Mouse (Mus musculus) urinary bladder, postnatal 36 days (tissue): Measurements from ENCODE around the gene Dmd.

ENCODE experiments used
- DNase-seq, 2 experiments: peaks; one replicate each; pipeline ENCODE4 v3.0.0; 2022; ENCODE audit warnings: low spot score in 2 of 2, mixed read lengths in 1 of 2

The Dmd gene

DNA sequence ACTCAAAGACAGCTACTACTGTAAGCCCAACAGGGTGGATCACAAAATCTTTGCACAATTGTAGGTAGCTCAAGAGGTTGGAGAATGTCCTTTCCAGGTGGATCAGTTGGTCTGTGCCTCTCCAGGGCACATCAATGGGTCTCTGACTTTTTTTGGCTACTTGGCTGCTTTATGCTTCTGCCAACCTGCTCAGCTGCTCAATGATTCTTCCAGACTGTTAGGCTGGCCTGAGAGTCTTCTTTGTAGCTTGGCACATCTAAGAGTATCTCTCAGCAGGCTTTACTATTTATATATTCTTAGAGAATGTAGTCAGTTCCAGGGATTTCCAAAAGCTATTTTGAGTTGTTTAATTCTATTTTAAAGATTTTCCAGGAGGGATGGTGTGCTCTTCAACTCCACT lies 1416.3 kb downstream of the Dmd start:
- no peak for DNase-seq

DNA sequence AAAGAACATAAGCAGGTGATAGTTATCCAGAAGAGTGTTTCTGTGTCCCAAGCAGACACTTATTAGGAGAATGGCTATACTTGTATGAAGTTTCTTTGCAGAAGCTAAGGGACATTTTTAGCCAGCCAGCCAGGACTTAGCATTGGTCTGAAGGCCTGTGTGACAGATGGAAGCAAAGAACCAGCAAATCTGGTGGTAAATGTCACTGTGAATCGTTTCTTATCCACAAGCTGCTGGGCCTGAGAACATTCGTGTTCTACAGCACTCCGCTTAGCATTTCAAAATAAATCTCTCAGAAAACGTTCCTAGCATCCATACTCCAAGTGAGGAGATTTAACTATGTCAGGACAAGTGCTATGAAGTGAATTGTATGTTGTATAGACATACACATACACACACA lies 1486.9 kb downstream of the Dmd start:
- no peak for DNase-seq

DNA sequence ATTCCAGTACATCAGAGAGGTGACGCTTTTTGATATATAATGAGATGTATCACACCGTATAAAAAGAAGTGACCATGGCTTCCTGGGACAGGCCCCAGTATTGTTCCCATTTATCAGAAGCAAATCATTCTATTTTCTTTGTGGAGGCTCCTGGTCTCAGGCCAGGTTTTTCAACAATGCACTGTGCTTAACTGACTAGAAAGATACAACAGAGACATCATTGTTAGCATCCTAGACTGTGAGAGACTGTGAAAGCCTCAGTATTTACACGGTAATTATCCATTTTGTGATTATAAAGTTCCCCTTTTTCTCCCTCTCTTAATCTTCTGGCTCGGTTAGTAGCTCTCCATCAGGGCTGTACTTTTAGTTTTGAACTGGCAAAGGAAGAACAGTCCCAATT lies 1487.9 kb downstream of the Dmd start:
- DNase-seq: no peak

DNA sequence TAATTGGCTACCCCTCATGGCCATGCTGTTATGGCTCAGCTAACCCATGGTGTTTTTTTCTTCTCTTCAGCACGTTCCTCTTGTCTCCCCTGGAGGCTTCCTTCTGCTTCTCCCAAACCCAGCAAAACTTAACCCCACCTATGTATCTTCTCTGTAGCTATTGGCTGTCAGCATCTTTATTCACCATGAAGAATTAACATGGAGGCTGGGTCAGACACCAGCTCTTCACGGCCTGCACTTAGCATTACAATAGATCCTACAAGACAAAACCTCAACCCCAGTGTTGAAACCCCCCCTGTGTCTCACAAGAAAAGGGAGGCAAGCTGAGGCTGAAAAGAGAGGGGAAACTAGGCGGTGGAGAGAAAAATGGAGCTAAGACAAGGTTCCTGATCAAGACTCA lies 1494.3 kb downstream of the Dmd start:
- no peak for DNase-seq

DNA sequence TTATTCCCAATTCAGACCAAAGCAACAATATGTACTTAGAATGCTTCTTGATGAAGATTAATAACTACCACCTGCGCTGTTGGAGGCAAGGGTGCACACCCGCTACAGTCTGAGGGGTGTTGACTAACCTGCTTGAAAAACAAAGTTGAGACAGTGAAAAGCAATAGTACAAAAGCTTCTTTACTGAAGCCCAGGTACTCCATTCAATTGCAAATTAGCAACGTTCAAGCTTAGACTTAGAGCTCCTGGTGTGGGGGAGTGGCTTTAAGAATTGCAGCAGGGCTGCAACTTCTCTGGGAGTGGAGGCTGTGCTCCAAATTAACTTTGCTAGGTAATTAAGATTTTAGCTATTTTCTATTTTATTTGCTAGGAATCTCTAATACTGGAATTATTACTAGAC lies 1495.3 kb downstream of the Dmd start:
- DNase-seq: no peak

DNA sequence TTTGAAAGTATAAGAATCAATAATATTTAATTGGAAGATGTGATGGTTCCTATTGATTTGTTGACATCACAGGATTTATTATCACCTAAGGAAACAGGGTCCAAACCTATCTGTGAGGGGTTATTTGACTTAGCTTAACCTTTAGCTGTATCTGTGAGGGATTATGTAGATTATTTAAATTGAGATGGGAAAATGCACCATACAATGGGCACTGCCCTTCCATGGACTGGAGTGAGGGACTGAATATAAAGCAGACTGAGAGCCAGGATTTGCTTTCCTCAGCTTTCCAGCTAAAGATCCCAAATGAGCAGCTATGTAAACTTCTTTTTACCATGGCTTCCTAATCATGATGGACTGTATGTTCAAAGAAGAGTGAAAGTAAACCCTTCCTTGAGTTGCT lies 1496.0 kb downstream of the Dmd start:
- no peak for DNase-seq

DNA sequence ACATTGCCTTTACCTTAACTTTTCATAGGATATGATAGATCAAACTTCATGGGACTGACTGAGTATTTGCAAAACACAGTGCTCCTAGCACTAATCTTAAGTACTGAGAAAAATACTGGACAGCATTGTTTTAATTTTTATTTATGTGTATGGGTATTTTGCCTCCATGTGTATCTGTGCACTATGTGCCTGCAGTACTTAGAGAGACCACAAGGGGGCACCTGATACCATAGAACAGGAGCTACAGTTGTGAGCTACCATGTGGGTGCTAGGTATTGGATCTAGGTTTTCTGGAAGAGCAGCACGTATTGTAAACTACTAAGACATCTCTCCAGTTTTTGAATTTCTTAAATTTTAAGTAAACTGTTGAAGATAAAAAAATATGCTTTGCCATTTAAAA lies 1505.8 kb downstream of the Dmd start:
- DNase-seq: peak in 1 of 2 experiments; percentile 2

DNA sequence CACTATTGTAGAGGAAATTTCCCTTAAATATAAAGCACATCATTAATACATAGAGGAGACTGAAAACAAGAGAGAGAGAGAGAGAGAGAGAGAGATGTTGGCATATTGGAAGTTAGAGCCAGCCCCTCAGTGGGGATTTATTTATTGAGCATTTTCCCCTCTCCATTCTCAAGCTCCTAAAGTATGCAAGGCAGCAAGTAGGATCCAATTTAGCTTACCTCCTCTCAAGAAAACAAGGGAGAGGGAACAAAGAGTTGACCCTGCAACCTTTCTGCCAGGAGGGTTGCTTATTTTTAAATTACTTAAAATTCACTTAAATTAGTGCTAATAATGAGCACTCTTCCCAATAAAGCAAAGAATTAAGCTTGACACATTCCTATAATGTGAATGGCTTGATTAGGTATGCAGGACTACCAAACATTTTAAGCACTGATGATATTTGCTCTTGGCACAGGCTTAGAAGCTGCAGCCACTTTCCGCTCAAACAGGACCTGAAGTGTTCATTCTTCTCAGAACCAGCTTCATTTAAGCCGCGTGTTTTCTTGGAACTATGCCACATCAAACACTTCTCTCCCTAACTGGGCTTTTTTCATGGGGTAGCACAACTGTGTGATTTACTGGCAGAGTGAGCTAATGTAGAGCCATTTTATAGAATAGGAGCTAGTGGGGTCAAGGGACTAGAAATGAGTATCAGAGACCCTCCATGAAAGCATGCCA lies 1566.1 kb downstream of the Dmd start:
- no peak for DNase-seq

DNA sequence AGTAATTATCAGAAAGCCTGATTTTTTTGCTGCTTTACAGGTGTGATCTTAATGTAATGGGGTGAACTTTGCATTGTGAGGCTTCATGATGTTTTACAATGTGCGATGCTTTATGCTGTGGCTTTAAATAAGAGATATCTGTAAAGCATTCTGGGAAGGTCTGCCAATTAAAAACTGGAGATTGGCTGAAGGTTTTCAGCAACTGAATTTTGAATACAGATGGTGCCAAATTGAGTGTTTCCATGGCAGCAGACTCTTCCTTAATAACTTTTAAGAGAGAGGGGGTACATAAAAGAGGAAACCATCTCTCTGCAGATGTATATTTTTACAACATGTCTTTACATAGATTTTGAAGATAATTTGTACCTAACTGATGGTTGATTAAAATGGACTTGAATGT lies 1603.3 kb downstream of the Dmd start:
- DNase-seq: no peak

DNA sequence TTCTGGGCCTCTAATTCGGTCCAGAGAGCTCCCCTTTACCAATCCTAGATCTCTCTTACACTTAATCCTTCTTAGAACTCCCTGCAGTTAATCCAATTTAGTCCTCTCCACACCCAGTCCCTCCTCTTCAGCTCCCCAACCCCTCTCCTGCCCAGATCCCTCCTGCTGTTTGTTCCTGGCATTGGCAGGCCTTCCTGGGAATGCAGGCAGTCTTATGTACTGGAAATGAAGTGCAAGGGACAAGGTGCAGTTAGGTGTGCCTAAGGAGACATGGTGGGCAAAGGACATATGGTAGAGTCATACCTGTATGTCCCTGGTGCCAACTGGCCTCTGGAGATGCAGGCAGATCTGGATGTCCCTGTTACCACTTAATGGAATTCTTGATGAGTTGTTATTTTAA lies 1604.8 kb downstream of the Dmd start:
- DNase-seq: no peak

DNA sequence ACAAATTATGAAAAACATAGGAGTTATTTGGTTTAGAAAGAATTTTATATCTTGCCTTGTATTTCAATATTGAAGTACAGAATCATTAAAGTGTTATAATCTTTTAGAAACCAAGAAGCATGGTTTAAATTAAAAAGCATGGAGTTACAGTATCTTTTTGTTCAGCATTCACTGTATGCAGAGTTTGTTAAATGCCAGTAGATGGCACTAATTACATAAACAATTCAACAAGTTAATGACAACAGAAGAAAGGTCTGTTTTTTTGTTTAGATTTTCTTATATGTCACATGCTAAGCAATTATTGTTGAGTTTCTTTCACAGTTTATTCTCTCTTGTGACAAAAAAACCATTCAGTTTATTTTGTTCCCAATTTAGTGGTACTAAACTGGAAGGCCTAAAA lies 1649.8 kb downstream of the Dmd start:
- no peak for DNase-seq

DNA sequence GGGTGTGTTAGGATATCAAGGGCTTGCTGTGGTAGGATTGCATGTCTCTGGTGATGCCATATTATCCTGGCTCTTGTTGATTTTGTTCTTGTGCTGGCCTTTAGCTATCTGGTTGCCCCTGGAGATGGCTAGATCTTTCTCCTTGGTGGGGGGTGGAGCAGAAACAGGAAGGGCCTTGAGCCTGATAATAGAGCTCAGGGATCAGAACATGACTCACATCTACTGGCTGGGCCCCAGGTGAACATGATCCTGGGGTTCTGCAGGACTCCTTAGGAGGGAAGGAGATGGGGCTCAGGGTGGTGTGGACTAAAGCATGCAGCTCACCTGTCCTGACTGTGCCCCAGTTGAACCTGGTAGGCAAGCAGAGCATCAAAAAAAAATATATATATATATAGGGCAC lies 1691.8 kb downstream of the Dmd start:
- no peak for DNase-seq

DNA sequence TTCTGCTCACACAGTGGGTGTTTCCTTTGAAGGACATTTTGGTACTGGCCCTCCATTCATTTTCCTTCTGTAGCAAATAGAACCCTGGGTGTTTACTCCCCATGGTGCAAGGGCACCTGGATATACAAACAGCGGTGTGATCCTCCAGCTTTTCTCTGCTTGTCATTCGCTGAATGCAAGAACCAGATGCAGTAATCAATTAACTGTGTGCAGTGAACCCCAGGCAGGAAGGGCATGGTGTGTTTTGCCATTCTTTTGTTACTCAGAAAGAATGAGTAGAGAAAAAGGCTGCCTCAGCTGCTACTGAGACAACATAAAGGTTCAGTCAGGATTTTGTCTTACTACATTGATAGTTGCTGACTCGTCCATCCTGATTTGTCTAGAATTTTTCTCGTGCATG lies 1799.0 kb downstream of the Dmd start:
- no peak for DNase-seq

DNA sequence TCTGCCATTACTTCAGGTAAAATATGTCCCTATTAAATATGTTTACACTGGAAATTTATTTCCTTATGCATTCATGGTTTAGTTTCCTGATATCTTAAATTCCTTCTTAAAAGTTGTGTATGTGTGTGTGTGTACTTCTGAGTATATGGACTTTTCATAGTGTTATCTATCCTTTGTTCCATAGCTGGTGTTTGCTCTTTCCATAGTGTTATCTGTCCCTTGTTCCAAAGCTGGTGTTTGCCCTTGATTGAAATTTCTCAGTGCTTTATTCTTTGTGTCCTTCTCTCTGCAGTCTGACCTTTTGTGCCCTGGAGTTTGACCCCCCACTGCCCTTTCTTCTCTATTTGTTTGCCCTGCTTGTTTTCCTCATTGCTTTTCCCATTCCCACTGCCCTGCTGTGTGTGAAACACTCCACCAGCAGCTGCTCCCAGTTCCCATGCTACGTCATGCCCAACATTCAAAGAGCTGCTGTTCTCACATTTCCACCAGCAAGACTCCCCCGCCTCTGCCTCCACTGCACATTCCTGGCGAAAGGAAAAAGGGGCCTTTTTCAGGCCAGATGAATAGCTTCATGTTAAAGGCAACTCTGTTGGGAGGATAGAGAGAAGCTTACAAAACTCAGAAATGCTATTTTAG lies 1911.5 kb downstream of the Dmd start:
- no peak for DNase-seq

DNA sequence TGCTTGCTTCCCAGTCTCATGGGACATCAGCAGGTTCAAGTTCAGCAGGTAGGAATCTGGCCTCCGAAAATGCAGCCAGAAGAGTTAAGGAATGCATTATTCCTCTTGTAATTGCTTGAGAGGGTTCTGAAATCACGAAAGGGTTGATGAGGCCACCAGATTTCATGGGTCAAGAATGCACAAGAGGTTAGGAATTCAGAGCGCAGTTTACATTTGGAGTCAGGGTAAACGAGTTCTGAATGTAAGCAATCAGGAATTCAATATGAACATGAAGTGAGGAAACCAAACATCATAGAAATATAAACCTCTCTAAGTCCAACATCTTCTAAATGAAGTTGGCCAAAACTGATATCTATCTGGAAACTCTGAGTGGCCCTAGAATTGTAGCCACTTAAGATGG lies 1924.4 kb downstream of the Dmd start:
- DNase-seq: no peak

DNA sequence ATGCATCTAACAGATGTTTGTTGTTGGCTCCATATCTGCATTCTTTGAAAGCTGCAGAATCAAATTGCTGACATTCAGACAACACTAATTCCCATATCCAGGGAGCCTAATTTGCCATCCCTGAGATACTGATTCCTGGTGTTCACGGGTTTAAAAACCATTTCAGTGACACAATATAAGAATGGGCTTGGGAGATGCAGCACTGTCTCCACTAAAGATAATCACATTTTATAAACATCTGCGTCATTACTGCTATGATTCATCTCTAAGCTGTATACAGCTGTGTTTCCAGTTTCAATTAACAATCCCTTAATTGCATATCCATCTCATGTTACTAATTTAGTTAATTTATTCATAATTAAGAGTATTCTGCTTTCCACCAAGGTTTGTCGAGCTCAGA lies 1929.5 kb downstream of the Dmd start:
- DNase-seq: no peak

DNA sequence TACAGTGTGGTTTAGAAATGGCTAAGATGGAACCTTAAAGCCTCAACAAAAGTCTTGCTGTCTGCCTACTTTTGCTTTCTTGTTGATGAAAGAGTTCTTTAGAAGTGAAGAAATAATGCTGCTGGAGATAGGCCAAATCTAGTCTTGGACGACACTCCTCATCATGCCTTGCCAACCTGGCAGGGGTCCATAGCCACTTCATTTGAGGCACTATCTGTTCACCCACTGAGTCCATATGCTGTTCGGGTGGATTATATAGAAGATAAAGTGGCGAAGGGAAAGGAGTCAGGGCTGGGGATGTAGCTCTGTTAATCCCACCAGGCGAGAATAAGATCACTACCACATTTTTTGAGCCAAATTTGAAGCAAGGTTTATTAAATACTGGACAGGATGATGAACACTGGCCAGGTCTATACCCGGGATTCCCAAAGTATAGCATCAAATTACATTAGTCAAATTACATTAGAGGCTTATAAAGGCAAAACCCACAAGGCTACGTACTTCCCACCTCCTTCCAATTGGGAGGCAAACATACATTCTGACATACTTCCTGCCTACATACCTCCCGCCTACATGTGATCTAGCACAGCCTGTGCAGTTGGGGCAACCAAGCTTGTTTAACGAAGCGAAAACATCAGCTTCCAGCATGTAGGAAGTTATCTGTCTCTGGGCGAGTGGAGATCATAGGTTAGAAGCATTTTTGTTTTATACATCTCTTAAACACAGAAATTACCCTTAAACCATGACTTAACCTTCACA lies 1984.2 kb downstream of the Dmd start:
- DNase-seq: peak in 1 of 2 experiments; percentile 1

DNA sequence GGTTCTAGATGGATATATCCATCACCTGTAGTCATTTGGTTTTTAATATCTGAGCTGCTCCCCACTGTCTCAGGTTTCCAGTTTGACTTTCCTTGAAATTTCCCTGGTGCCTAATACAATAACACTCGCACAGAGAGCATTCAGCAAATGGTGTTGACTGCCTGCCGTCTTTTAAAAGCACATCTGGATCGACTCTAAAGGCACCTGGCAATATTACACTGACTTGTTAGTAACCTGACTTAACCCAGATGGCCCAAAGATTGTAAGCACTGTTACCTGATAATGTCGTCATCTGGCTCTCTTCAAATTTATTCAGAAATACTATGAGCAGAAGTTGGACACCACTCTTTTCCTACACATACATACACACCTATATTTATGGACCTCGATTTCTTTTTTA lies 2011.9 kb downstream of the Dmd start:
- DNase-seq: no peak

DNA sequence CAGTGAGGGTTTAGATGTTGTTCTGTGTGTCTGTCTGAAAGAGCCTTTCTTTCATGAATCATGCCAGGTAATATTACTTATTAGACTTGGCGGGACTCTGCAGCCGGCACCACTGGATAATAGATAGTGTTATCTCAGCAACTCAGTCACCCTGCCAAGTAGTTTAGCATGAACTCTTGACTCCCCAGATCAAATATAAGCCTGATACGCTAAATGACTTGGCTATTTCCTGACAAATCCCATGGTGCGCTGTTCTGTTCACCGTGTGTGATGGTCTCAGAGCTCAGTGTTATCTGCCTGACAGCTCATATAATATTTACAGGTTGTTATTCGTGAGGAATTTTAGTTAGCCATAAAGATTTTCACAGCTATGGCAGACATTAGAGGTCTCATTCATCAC lies 2012.3 kb downstream of the Dmd start:
- no peak for DNase-seq

DNA sequence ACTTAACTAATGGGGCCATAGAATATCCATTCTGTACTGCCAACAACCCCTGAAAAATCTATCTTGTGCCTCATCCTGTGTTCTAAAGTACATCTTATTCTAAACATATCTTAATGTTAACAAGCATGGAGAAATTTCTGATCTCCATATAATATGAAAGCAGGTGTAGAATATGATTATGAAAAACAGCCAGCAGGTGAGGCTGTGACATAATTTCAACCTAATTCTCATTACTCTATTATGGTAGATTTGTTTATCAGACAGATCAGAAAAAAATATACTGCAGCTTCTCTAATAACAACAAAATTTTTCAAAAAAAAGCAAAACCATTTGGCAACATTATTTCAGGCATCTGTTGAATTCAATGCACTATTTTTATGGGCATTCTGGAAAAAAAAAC lies 2059.6 kb downstream of the Dmd start:
- no peak for DNase-seq

DNA sequence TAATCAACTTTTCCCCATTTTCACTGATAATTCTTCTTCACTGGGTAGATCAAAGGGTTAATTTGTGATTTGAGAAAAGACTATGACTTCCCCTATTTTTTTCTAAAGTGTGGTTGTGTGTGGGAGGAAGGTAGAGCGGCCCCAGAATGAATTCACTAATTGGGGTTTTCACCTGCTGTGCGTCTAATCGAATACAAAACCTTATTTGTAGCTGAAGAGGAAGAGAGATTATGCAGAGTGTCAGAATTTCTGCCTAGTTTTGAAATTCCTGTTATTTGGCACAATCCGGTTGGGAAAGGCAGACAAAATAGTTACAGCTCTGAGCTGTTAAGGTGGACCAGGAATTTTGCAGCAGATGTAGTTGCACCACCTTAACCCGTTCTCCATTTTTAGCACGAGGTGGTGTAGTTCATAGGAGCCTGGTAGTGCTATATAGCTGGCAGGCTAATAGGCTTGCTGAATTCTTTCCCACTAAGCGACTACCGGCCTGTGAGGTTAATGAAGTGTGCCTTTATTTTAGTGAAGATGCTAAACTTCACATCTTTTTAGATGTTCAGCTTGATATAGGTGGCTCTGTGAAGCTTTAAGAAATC lies 2092.9 kb downstream of the Dmd start:
- DNase-seq: no peak

DNA sequence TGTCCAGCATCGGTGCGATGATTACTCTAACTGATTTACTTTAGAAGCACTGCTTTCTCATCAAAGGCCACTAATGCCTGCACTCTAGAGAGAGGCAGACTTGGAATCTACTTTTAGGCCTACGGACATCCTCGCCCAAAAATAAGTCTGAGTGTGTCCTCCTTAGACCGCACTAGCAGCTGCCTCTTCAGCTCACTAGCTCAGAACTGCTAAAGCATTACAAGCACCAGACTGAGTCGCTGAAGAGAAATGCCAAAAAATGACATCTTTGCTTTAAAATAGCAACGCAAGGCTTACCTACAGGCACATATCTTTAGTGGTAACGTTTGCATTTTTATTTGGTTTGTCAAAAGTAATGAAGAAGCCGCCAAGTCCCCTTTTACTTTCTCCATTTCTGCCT lies 2098.0 kb downstream of the Dmd start:
- DNase-seq: no peak
